Mouse (Mus musculus) left cerebral cortex, adult 2 months (tissue): ENCODE data around the gene Cldn18. TPM values are rescaled to one million over a fixed set of nuclear protein-coding genes. Genes with fewer than 3 reads are reported as not detected.

Experiments
- DNase-seq, 2 experiments: peaks; one replicate each; pipeline ENCODE4 v3.0.0; 2021 to 2022; ENCODE audit warnings: low spot score in 2 of 2, mixed read lengths in 1 of 2; ENCODE audit errors: extremely low spot score in 1 of 2
- H3K27ac ChIP-seq: fragments of 200-600 bp; 2 replicates; pipeline ENCODE4 v1.8.1; 2022
- H3K4me3 ChIP-seq: fragments of 200-600 bp; 2 replicates; pipeline ENCODE4 v1.8.1; 2022
- CTCF ChIP-seq: fragments of 200-600 bp; IDR thresholded peaks from 2 replicates; pipeline ENCODE4 v1.8.1; 2022; ENCODE audit warnings: antibody characterized with exemption, mild to moderate bottlenecking, moderate library complexity
- intact Hi-C: fragments of 180-260 bp; cut with DNase I; formaldehyde crosslinking; loops from one replicate; pipeline ENCODE4 v1.15.1; 2025
- total RNA-seq, 2 experiments: library from RNA; stranded (reverse); gene quantifications; 2 replicates each; pipeline ENCODE4 v1.2.3; 2021

Gene Cldn18
- total RNA-seq, 2 experiments from 2014 or later = not detected

GRCm38 (mm10) chr9:99707425-99708126 is 9.5 kb downstream of the Cldn18 start:
- no peak overlapping the region for H3K4me3 ChIP-seq
- no peak for DNase-seq
- intact Hi-C loops = no loop called here
- TF ChIP-seq CTCF = no peak
- H3K27ac ChIP-seq = no peak overlapping the region

DNA sequence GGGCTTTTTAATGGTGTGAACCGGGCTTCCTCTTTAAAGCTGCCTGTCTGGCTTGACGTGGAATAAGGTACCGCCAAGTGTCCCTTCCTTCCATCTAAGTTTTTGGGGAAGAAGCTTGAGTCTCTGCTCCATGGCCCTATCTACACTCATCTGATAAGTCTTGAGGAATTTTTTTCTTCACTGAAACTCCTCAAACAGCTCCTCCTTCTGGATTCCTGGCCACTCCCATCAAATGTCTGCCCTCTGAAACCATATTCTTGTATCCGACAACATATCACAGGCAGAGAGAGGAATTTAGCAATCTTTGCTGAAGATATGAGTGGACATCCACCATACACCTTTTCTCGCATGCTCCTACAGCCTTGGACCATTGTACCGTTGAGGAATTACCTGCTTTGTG is 10.8 kb downstream of the Cldn18 start:
- Histone ChIP-seq H3K27ac (no peak overlapping the region), H3K4me3 (no peak overlapping the region)
- intact Hi-C loops = no loop called here
- TF ChIP-seq CTCF = no peak
- DNase-seq = no peak

- no peak for TF ChIP-seq CTCF
- intact Hi-C loops = no loop called here
These were observed 13.4 kb downstream of the Cldn18 start for GRCm38 (mm10) chr9:99703711-99704110.

DNA sequence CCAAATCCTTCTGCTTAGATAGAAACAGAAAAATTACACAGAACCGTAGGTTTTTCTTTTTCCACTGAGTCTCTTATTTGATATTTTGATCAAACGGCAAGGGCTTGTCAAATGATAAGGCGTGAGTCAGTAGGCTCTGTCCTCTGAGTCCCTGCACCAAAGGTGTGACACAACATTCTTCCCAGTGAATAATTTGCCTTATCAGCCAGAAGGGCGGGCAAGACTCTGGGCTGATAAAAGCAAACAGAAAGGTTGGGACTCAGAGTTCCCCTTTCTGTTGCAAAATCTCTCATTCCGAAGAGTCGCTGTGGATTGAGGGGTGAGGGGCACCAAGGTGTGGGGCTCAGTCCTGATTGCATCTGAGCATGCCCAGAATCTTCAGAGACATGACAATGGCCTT is 14.9 kb downstream of the Cldn18 start:
- TF ChIP-seq CTCF = no peak
- Histone ChIP-seq H3K4me3 (no peak overlapping the region), H3K27ac (no peak overlapping the region)
- DNase-seq = no peak
- intact Hi-C loops = no loop called here

More at GRCm38 (mm10) chr9:99703711-99704110, 13.4 kb downstream of the Cldn18 start:
- no peak for DNase-seq
- Histone ChIP-seq H3K4me3 (no peak overlapping the region), H3K27ac (no peak overlapping the region)

DNA sequence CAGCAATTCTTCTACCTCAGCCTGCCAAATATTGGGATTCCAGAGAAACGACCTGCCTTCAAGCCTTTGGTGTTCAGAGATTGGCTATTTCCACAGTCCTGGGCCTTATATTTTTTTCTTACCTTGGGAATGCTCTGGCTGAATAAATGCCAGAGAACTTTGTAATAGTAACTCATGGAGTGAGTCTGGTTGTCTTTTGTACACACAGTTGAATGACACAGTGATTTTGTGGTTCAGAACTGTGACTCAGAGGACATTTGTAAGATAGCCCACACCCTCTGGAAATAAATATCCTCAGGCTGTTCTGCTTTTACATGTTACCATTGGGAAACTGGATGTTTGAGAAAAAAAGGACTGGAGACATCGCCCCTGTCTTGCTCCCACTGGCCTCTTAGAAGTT is 15.9 kb downstream of the Cldn18 start:
- H3K27ac ChIP-seq = no peak overlapping the region
- intact Hi-C loops = no loop called here
- no peak for DNase-seq
- TF ChIP-seq CTCF = no peak
- no peak overlapping the region for H3K4me3 ChIP-seq

GRCm38 (mm10) chr9:99699752-99700389 is 17.2 kb downstream of the Cldn18 start:
- H3K4me3 ChIP-seq = no peak overlapping the region
- H3K27ac ChIP-seq = no peak overlapping the region
- intact Hi-C loops = no loop called here
- no peak for TF ChIP-seq CTCF
- no peak for DNase-seq

DNA sequence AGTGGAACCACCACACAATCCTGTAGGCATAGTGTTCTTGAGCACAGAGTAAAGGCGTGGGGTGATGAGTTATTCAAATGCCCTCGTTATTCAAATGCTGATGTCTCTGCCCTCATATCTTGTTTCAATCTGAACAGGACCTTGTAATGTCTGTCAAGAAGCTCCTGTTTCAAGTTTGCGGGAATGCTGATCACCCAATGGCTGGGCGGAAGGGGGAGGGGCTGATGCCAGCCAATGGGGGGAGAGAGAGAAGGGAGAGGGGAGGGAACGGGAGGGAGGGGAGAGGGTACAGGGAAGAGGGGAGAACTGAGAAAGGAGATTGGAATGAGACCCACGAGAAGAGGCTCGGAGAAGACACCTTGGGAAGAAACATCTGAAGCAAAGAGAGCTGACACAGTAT is 22.1 kb downstream of the Cldn18 start:
- H3K4me3 ChIP-seq = no peak overlapping the region
- H3K27ac ChIP-seq = no peak overlapping the region
- TF ChIP-seq CTCF = no peak
- intact Hi-C loops = no loop called here
- no peak for DNase-seq

GRCm38 (mm10) chr9:99690386-99690785 is 26.7 kb downstream of the Cldn18 start:
- no peak for TF ChIP-seq CTCF
- intact Hi-C loops = no loop called here
- H3K4me3 ChIP-seq = no peak overlapping the region
- H3K27ac ChIP-seq = no peak overlapping the region
- DNase-seq = no peak

GRCm38 (mm10) chr9:99689796-99690195 is 27.3 kb downstream of the Cldn18 start:
- H3K4me3 ChIP-seq = no peak overlapping the region
- TF ChIP-seq CTCF = no peak
- intact Hi-C loops = no loop called here

DNA sequence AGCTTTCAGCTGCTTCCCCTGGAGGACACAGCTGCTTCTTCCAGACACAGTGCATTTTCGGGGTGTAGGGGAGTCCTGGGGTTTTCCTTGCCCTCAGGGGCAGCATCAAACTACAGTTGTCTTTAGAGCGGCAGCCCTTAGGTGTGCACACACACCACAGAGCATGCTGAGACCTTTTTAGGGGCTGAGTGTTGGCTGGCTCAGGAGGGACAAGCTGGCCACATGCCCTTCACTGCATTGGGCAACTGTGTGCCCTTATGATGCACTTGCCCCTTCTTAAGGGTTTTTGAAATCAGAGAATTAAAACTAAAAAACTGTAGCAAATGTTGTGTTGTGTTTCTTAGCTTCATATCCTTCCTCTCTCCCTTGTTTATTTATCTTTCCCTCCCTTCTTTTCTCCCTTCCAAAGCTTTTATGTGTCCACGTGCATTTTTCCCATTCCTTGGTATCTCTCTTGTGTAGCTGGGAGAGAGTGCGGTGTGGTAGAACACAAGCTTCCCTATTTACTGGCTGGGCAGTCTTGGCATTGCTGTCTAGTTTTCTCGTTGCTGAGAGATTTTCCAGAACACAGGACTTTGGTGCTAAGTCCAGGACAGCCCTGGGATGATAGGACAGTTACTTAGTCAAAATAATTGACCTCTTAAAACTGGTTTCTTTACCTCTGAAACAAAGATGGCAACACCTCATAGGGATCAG is 31.4 kb downstream of the Cldn18 start:
- Histone ChIP-seq H3K27ac (no peak overlapping the region), H3K4me3 (no peak overlapping the region)
- DNase-seq = no peak
- TF ChIP-seq CTCF = no peak
- intact Hi-C loops = no loop called here

More at GRCm38 (mm10) chr9:99689796-99690195, 27.3 kb downstream of the Cldn18 start:
- DNase-seq = no peak
- no peak overlapping the region for H3K27ac ChIP-seq

DNA sequence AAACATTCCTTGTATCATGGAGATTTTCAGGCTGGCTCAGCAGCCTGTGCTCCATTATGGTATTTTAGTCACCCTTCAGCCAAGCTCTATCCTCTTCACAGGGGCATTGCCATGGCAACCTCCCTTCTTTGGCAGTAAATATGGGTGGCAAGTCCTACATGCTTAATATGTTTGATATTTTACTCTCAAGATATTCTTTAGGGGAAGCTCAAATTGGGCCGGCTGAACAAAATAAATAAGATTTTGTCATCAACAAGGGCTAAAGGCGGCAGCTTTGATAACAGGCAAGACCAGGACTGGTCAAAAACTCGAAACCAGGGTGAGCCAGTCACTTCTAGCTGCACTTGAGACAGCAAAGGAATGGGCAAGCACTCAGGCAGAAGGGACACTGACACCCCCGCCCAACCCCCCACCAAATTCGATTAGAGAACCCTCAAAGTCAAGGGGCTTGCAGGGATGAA is 32.0 kb downstream of the Cldn18 start:
- no peak for TF ChIP-seq CTCF
- Histone ChIP-seq H3K4me3 (no peak overlapping the region), H3K27ac (no peak overlapping the region)
- intact Hi-C loops = no loop called here
- no peak for DNase-seq

GRCm38 (mm10) chr9:99681980-99682570 is 35.0 kb downstream of the Cldn18 start:
- peak overlapping the region; percentile 23; the same call in 1 of the 2 replicates for H3K4me3 ChIP-seq
- intact Hi-C loops = loop anchor here (2.0 kb wide), 1 partner anchor 37 kb away; no protein-coding TSS in a partner anchor
- H3K27ac ChIP-seq = no peak overlapping the region; the same call in 1 of the 2 replicates
- DNase-seq = peak in 1 of 2 experiments; percentile 51
- peak; percentile 15 for TF ChIP-seq CTCF
